Mouse (Mus musculus): ENCODE measurements around the gene Ppp1r37.

Ppp1r37 gene

GRCm38 (mm10) chr7:19569647-19570046, 6.8 kb upstream of the Ppp1r37 start:
- DNase-seq (ENCODE audit: low read depth) = no peak

DNA sequence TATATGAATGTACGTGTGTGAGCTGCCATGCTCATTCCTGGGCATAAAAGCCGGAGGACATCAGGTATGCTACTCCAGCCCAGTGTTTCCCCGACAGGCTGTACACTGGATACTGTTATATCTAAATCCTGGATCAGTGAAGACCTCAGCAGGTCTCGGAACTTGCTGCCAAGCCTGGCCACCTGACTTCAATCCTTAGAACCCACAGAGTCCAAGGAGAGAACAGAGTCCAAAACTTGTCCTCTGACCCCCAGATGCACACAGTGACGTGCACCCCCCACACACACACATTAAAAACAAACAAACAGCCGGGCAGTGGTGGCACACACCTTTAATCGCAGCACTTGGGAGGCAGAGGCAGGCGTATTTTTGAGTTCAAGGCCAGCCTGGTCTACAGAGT, 4.5 kb upstream of the Ppp1r37 start:
- DNase-seq (ENCODE audit: low read depth) = no peak

GRCm38 (mm10) chr7:19565803-19566202, 2.9 kb upstream of the Ppp1r37 start:
- DNase-seq (ENCODE audit: low read depth) = no peak

DNA sequence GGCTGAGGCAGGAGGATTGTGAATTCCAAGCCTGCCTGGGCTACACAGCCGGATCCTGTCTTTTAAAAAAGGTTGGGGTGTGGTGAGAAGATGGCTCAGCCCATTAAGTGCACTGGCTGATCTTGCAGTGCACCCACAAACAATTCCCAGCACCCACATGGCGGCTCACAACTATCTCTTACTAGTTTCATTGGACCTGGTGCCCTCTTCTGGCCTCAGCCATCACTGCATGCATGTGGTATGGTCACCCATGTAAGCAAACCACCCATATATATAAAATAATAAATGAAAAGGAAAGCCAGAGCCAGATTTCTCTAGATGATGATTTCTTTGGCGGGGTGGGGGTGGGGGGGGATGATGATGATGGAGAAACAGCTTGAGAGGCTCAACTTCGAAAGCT, 1.6 kb upstream of the Ppp1r37 start:
- no peak for DNase-seq (ENCODE audit: low read depth)

DNA sequence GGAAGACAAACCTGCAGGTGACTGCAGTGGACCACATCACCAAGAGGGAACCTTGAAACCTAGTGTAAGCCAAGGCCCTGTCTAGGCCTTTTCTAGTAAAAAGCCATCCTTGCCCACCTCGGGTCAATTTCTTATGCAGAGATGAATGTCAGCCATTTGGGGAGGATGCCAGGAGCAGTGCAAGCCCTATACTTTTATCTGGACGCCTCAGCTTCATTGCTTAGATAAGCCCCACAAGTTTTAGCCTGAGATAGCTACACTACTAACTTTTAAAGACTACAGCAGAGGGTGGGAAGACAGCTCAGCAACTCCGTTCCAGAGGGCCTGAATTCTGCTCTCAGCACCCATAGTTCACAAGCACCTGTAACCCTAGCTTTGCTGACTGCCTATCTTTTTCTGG, 1.0 kb upstream of the Ppp1r37 start:
- DNase-seq (ENCODE audit: low read depth) = no peak

DNA sequence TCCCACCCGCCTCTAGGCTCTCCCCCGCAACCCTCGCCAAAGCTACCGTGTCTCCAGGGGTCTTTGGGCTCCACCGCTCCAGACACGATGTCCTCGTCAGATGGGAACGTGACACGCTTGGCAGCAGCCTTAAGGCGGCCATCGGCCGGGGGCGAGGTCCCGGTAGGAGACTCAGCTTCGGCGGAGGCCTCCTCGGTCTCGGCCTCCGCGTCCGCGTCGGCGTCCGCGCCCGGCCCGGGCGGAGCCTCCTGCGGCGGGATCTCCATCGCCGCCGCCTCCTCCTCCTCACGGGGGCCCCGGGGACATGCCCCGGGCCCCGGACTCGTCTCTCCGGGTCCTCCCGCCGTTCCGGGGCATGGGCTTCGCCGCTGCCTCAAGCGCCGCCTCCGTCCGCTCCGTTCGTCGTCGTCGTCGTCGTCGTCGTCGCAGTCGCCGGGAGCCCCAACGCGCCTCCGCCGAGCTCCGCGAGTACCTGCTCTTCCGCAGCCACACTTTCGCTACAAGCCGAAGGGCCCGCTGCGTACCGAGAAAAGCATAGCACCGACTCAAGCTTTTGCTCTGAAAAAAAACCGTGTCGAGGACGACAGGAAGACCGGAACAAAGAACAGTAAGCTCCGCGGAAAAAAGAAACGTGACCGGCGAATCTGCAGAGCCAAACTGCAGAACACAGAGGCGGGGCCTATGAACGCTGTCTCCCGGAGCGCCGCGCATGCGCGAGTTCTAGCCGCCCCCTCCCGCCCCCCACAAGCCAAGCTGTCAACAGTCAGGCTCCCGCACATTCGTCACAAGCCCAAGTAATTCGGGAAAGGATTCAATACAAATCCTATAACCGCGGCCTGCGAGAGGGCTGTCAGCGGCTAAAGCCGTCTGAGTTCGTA, 872 bp downstream of the Ppp1r37 start:
- peak; percentile 69 for DNase-seq (ENCODE audit: low read depth)

GRCm38 (mm10) chr7:19561431-19561764, 1.5 kb downstream of the Ppp1r37 start:
- no peak for DNase-seq (ENCODE audit: low read depth)

- no peak for DNase-seq (ENCODE audit: low read depth)
Observed at GRCm38 (mm10) chr7:19560491-19561260, 2.2 kb downstream of the Ppp1r37 start.

DNA sequence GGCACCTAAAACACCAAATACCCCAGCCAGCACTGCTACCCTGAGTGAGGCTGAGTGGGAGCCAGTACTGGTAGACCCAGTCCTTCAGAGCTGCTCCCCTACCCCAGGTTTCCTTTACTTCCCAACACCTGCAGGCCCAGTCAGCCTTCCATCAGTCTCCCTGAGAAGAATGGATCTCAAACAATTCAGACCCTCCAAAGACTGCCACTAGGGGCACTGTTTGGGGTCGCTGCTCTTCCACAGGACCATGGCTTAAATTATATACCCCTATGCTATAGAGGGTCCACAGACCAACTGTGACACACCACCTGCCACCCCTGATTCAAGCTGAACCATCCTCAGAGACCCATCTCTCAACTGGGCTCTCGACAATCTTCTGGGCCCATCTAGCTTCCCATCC, 3.9 kb downstream of the Ppp1r37 start:
- no peak for DNase-seq (ENCODE audit: low read depth)

GRCm38 (mm10) chr7:19557982-19558900, 4.6 kb downstream of the Ppp1r37 start:
- no peak for DNase-seq (ENCODE audit: low read depth)

DNA sequence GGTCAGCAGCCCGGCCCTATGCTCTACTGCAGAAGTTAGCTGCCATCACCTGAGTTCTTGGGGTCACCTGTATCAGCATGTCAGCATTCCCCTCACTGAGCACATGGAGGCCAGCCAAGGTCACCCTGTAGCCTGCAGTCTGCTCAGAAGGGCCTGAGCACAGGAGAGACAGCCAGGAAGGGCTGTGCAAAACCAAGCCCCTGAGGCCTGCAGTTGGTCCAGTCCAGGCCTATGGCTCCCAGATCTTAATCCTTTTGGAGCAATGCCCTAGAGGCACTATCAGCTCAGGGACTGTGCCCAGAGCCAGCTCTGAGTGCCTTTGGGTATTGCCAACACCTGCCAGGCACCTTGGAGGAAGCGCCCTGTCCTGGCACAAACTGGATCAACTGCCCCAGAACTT, 5.8 kb downstream of the Ppp1r37 start:
- no peak for DNase-seq (ENCODE audit: low read depth)

DNA sequence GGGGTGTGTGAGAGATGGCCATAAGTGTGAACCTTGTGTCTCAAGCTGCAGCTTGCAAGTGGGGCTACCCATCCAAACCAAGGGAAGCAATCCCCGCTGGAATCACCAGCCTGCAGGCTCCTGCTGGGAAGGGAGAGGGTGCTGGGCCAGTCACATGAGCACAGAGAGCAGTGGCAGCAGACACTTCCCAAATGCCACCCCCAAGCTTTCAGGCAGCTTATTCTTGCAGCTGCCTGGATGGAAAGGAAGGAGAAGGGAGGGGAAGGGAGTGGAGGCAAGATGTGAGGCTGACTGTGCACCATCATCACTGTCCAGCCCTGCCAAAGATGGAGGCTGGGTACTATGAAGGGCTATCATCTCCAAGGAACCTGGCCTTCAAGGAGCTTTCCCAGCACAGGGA, 8.7 kb downstream of the Ppp1r37 start:
- DNase-seq (ENCODE audit: low read depth) = no peak

DNA sequence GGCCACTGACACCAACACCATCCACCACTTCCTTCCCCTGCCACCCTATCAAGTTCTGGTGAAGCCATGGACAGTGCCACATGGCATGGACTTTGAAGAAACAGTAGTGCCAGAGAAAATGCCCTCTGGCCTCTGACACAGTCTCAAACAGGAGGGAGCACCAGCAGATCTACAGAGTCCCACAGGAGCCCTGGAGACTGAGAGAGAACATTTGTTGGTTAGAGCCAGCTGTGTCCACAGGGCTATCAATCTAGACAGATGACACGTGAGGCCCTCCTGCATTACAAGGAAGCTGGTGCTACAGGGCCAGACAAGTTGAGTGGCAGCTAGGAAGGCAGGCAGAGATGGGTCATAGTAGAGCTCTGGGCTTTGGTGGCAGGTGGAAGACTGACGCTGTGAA, 10.4 kb downstream of the Ppp1r37 start:
- no peak for DNase-seq (ENCODE audit: low read depth)

- no peak for DNase-seq (ENCODE audit: low read depth)
Observed at GRCm38 (mm10) chr7:19551634-19552033, 11.2 kb downstream of the Ppp1r37 start.

DNA sequence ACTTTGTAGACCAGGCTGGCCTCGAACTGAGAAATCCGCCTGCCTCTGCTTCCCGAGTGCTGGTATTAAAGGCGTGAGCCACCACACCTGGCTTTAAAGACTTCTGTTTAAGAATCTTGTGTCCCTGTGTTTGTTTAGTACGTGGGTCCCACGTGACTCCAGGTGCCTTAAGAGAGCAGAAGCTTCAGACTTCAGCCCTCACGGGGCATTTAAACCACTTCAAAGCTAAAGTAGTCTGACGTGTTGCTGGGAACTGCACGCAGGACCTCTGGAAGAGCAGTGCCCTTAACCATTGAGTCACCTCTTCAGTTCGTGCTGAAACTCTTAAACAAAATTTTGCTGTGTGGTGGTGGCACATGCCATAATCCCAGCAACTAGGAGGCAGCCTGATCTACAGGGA, 13.5 kb downstream of the Ppp1r37 start:
- no peak for DNase-seq (ENCODE audit: low read depth)

GRCm38 (mm10) chr7:19547344-19547969, 15.4 kb downstream of the Ppp1r37 start:
- DNase-seq (ENCODE audit: low read depth) = no peak

DNA sequence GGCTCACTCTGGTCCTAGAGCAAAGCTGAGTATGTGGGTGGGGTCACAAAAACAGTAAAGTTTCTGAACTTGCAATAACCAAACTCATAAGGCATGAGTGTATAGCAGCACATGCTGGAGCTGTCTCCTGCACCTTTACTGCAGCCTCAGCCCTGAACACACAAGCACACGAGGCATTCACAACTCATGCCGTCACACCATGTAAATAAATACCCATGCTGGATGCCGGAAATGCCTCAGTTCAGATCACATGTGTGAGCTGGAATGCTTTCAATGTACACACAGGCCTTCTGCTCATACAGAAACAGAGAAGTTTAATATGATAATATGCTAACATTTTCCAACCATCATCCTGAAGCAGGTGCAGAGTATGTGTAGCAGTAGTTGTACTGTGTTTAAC, 16.9 kb downstream of the Ppp1r37 start:
- no peak for DNase-seq (ENCODE audit: low read depth)

DNA sequence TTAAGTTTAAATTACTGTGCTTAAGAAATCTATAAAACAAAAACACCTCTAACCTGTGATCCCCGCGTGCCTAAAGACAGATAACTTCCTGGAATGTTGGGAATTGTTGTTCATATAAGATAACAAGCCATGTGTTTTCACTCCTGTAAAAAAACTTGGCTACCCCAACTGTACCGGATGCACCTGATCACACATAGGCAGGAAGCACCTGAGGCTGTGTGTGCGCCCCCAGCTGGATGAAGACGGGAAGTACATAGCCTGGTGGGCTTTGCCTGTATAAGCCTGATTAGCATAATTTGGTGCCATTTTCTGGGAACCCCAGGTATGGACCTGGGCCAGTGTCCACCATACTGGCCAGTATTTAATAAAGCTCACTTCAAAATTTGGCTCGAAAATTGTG, 19.3 kb downstream of the Ppp1r37 start:
- DNase-seq (ENCODE audit: low read depth) = no peak

DNA sequence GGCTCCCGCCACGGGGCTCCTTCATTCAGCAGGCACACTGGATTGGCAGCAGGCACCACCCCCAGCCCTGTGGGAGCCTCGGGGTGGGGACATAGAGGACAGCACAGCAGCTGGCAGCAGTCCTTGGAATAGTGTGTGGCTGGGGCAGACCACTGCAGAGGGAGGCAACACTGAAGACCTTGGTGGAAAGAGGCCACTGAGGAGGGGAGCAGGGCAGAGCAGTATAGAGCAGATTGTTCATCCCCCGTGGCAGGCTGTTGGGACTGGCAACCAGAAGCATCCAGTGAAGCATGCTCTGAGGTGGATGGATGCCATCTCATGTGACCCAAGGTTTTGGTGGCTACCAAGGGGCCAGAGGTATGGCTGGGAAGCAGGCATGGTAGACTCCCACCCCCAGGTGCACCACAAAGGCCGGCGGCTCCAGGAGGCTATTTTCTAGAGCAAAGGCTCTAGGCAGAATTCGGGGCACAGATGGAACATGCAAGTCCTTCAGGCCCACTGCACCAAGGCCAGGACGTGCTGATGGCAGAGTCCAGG, 20.7 kb downstream of the Ppp1r37 start:
- DNase-seq (ENCODE audit: low read depth) = no peak

DNA sequence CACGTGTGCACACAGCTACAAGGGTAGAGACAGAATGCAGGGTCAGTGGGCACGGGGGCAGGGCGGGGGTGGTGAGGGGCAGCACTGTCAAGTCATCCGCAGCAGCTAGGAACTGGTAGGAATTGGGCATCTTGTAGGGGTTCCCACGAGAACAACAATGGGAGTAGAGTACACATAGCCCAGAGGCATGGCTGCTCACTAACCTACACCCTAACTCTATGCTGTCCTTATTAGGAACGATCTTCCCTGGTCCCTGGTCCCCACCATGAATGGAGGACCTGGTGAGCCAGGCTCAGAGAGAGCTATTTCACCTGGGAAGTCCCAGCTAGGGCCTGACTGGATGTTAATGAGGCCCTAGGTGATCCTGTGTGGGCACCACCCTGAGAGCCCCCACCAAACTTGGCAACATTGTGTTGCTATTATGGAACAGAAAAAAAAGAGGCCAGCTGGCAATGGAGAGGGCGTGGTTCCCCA, 21.2 kb downstream of the Ppp1r37 start:
- DNase-seq (ENCODE audit: low read depth) = no peak

- no peak for DNase-seq (ENCODE audit: low read depth)
Observed at GRCm38 (mm10) chr7:19540771-19541566, 21.9 kb downstream of the Ppp1r37 start.
